Mouse (Mus musculus) megakaryocyte, embryonic 14.5 days (primary cell): ENCODE results near the gene Grip1.

Experiments used
- FLI1 ChIP-seq: IDR thresholded peaks from 2 replicates; pipeline ENCODE4 v1.6.1; 2012; ENCODE audit warnings: low read length, inconsistent platforms, mixed read lengths
- GATA1 ChIP-seq: IDR thresholded peaks from 3 replicates; pipeline ENCODE4 v1.6.1; 2012; ENCODE audit warnings: mixed read lengths, low read length, inconsistent platforms, borderline replicate concordance

GRCm38 (mm10) chr10:119814087-119814486 lies 360.5 kb downstream of the Grip1 start:
- TF ChIP-seq GATA1 = no peak
- no peak for TF ChIP-seq FLI1
